10 mouse cellular contexts compared by ENCODE assay signal in the genomic region with DNA sequence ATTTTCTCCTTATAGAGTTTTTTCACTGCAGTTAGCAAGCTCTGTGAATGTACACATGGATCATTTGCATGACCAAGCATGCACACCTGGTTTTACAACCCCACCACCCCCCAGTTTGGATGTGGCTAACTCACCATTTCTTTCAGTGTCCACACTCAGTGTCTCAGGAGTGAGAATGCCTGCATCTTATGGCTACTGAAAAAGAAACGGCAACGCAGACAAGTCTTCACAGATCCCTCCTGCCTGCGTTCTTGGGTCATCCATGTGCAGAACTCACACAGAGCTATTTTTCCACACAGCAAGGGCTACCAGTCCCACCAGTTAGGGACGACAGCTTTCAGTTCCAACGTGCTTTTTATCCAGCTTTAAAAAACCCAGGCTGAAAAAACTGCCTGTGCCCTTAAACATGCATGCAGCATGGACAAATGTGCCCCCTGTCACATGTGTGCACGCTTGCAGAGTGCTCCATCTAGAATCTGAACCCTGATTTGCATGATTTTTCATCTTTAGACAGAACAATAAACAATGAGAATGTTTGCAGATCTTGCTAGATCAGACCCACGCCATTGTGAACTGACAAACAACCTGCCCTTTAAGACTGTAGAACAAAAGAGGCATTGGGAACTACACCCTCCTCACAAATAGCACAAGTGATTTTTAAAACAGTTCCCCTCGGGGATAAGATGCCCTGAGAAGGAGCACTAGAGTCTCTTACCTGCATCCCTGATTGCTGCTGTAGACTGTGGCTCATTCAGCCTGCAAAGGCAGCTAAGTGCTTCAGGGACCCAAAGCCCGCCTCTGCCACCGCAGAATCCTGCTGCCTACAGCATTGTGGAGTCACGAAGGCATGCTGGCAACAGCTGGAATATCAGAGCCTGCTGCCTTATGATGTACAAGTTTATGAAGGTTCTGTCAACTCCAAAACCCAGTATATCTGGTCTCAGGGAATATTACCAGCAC.
A peak's percentile ranks its signal among the peaks of the same experiment; 100 is the strongest.
DNase-seq lines count a peak whose midpoint lies in the region; ATAC-seq lines count a peak whose summit lies in the region.
"Had no signal": no experiment of that assay in that cellular context is flagged by ENCODE, and none has a peak within 500 bp of the region (broad histone marks: within the 10 kb centered on the region; RNA-seq: fewer than 3 reads in every experiment).

No protein-coding gene starts in this region.

- H3K4me2 ChIP-seq in hindbrain, embryonic 12.5 days (replicated peaks): peak overlapping the region; percentile 34
- peak overlapping the region; percentile 45 for H3K4me2 ChIP-seq in midbrain, embryonic 16.5 days (ENCODE audit: low read length)
- H3K4me2 ChIP-seq: limb, embryonic 13.5 days had no signal

- peak overlapping the region; percentile 15; the same call in 1 of the 2 replicates for H3K9ac ChIP-seq in hindbrain, embryonic 12.5 days
- peak overlapping the region; percentile 68 for H3K9ac ChIP-seq in midbrain, embryonic 16.5 days (ENCODE audit: low read depth, low read length)
- H3K9ac ChIP-seq: limb, embryonic 13.5 days had no signal

- DNase-seq in left cerebral cortex, adult 11 months (ENCODE audit: low spot score): peak; percentile 16
- DNase-seq in left cerebral cortex, postnatal 4 days: no peak
- DNase-seq in cerebellum, adult 8-10 months: no peak
- DNase-seq in adrenal gland, adult 18-20 months (ENCODE audit: low spot score in 2 of 2): no peak
- DNase-seq in cerebellum, postnatal 14 days: no peak
- no peak for DNase-seq in cerebellum, postnatal 25 days
- DNase-seq: kidney, adult 18-20 months had no signal

- peak overlapping the region; percentile 23 for H3K4me3 ChIP-seq in hindbrain, embryonic 12.5 days
- H3K4me3 ChIP-seq in midbrain, embryonic 16.5 days (ENCODE audit: low read depth, low read length): peak overlapping the region; percentile 41
- H3K4me3 ChIP-seq: limb, embryonic 13.5 days had no signal

- peak overlapping the region; percentile 65 for H3K27ac ChIP-seq in hindbrain, embryonic 12.5 days
- H3K27ac ChIP-seq in midbrain, embryonic 16.5 days (ENCODE audit: low read length): peak overlapping the region; percentile 81
- H3K27ac ChIP-seq: limb, embryonic 13.5 days had no signal

- intact Hi-C loops in left cerebral cortex, postnatal 4 days (cut with DNase I): no loop called here

- H3K36me3 ChIP-seq in hindbrain, embryonic 12.5 days: no peaks in the 10 kb centered on the region
- no peaks in the 10 kb centered on the region for H3K36me3 ChIP-seq in midbrain, embryonic 16.5 days (ENCODE audit: control insufficient read depth, insufficient read depth, low read length)
- H3K36me3 ChIP-seq: limb, embryonic 13.5 days had no signal

- 0 out of 2 replicates have a peak, but pooled peaks cover 2% of the 10 kb centered on the region for H3K4me1 ChIP-seq in hindbrain, embryonic 12.5 days
- peaks cover 3% of the 10 kb centered on the region; the same call in 1 of the 2 replicates for H3K4me1 ChIP-seq in midbrain, embryonic 16.5 days (ENCODE audit: control insufficient read depth, insufficient read depth, low read length)
- H3K4me1 ChIP-seq: limb, embryonic 13.5 days had no signal

- 43% methylated on average over 11 of the region's 11 CpGs for WGBS in hindbrain, embryonic 12.5 days
- WGBS in midbrain, embryonic 16.5 days: 28% methylated on average over 11 of the region's 11 CpGs

- no peaks in the 10 kb centered on the region for H3K9me3 ChIP-seq in hindbrain, embryonic 12.5 days (replicated peaks)
- no peaks in the 10 kb centered on the region for H3K9me3 ChIP-seq in midbrain, embryonic 16.5 days (replicated peaks; ENCODE audit: control insufficient read depth, low read length, poor library complexity, severe bottlenecking)
- H3K9me3 ChIP-seq: limb, embryonic 13.5 days had no signal

- peaks cover 9% of the 10 kb centered on the region for H3K27me3 ChIP-seq in hindbrain, embryonic 12.5 days
- no peaks in the 10 kb centered on the region; the same call in 1 of the 2 replicates for H3K27me3 ChIP-seq in midbrain, embryonic 16.5 days (ENCODE audit: control insufficient read depth, insufficient read depth, low read depth, low read length)

- peak; percentile 56; the same call in 1 of the 2 replicates for ATAC-seq in hindbrain, embryonic 12.5 days (ENCODE audit: low FRiP score)
- peak; percentile 88 for ATAC-seq in midbrain, embryonic 16.5 days
